Mouse (Mus musculus): Measurements from ENCODE around the gene Tmem18. TPM values are rescaled to one million over a fixed set of nuclear protein-coding genes. Genes with fewer than 3 reads are reported as not detected.

Tmem18 gene
- polyA plus RNA-seq (2014; fragmentation: Nextera tagmentation; extraction: Ambion mirVana), result 25.3 and 26.4 TPM in 2 replicates

DNA sequence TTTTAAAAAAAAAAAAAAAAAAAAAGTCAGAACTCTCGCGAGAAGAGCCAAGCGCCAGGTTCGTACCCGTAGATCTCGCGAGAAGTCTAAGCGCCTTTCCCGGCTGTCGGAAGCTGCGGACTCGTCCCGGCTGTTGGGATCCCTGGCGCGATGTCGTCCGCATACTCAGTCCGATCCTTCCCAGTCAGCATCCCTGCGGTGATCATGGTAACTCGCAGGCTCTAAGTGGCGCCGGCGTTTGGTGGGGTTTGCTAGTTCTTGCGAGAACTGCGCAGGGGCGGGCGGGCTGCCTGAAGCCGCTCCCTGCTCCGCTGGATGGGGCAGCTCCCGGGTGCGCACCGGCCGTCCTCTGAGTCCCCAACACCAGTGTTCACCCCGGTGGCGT lies at the start of gene Tmem18:
Gene Tmem18 (plus strand): TSS at position 71 of the 385 bp plus-strand sequence.
- H3K4me2 ChIP-seq (ENCODE audit: low read length), result peak within 1 kb of the TSS; percentile 97
- under 1% methylated on average over 35 of the region's 35 CpGs for WGBS

GRCm38 (mm10) chr12:30557349-30557748 lies 26.9 kb upstream of the Tmem18 start:
- Histone ChIP-seq H3K9ac (ENCODE audit: low read length) (no peak overlapping the region), H3K27ac (ENCODE audit: low read depth) (no peak overlapping the region), H3K4me2 (ENCODE audit: low read length) (no peak overlapping the region), H3K4me3 (ENCODE audit: low read depth, low read length) (no peak overlapping the region), H3K9me3 (ENCODE audit: control insufficient read depth, low read length) (no peaks in the 10 kb centered on the region), H3K36me3 (ENCODE audit: control insufficient read depth, insufficient read depth, low read length) (no peaks in the 10 kb centered on the region), H3K27me3 (replicated peaks; ENCODE audit: control insufficient read depth, insufficient read depth, low read length) (no peaks in the 10 kb centered on the region), H3K4me1 (replicated peaks; ENCODE audit: control insufficient read depth, insufficient read depth, low read length) (0 out of 2 replicates have a peak, but pooled peaks cover 3% of the 10 kb centered on the region)
- ATAC-seq (replicated peaks; ENCODE audit: low FRiP score, low TSS enrichment, low read depth), result no peak
- DNase-seq (ENCODE audit: low spot score), result no peak

More for the DNA sequence above, at the start of gene Tmem18:
- Histone ChIP-seq H3K27me3 (replicated peaks; ENCODE audit: control insufficient read depth, insufficient read depth, low read length) (no peaks in the 10 kb centered on the region), H3K27ac (ENCODE audit: low read depth) (peak within 1 kb of the TSS; percentile 89), H3K9me3 (ENCODE audit: control insufficient read depth, low read length) (no peaks in the 10 kb centered on the region), H3K36me3 (ENCODE audit: control insufficient read depth, insufficient read depth, low read length) (peaks cover 24% of the 10 kb centered on the region), H3K4me1 (replicated peaks; ENCODE audit: control insufficient read depth, insufficient read depth, low read length) (peaks cover 7% of the 10 kb centered on the region), H3K4me3 (ENCODE audit: low read depth, low read length) (peak within 1 kb of the TSS; percentile 56), H3K9ac (ENCODE audit: low read length) (peak within 1 kb of the TSS; percentile 63)
- peak; percentile 93 for DNase-seq (ENCODE audit: low spot score)
- peak; percentile 93 for ATAC-seq (replicated peaks; ENCODE audit: low FRiP score, low TSS enrichment, low read depth)

DNA sequence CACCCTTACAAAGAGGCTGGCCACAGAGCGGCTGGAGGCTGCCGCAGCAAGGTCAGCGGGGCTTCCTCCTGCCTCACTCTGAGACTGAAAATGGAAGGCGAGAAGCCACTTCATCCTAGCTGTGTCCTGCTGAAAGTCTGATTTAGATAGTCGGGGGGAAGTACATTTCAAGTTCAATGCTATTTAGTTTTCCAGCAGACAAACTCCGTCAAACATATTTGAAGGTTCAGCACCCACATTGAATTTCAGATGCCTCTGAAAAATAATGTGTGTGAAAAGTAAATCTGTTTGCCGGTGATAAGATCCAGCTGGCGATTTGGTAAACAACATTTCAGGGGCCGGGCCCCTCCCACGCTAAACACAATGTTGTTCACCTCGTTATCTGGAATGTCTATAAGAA lies 22.8 kb upstream of the Tmem18 start:
- no peak for DNase-seq (ENCODE audit: low spot score)

DNA sequence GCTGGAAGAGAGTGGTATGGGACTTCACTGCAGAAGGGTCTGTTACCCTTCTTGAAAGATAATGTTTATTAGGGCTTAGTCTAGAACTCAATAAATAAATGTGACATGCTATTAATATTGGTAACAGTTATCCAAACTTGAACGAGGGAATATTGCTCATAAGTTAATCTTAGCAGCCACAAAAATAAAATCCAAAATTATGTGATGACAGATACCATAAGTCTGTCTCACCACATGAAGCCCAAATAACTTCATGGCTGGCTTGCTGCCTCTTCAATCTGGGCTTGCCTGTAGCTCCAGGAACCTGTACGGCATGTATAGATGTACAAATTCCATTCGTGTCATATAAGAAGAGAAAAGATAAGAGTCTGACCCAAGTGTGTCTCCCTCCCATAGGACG lies 12.2 kb upstream of the Tmem18 start:
- Histone ChIP-seq H3K4me3 (ENCODE audit: low read depth, low read length) (no peak overlapping the region), H3K27ac (ENCODE audit: low read depth) (no peak overlapping the region), H3K4me1 (replicated peaks; ENCODE audit: control insufficient read depth, insufficient read depth, low read length) (no peaks in the 10 kb centered on the region), H3K9ac (ENCODE audit: low read length) (no peak overlapping the region), H3K27me3 (replicated peaks; ENCODE audit: control insufficient read depth, insufficient read depth, low read length) (no peaks in the 10 kb centered on the region), H3K9me3 (ENCODE audit: control insufficient read depth, low read length) (no peaks in the 10 kb centered on the region), H3K36me3 (ENCODE audit: control insufficient read depth, insufficient read depth, low read length) (no peaks in the 10 kb centered on the region), H3K4me2 (ENCODE audit: low read length) (no peak overlapping the region)
- 58% methylated on average over 4 of the region's 4 CpGs for WGBS
- ATAC-seq (replicated peaks; ENCODE audit: low FRiP score, low TSS enrichment, low read depth), result no peak
- no peak for DNase-seq (ENCODE audit: low spot score)

More for the DNA sequence above, 22.8 kb upstream of the Tmem18 start:
- WGBS, result 14% methylated on average over 11 of the region's 11 CpGs
- Histone ChIP-seq H3K36me3 (ENCODE audit: control insufficient read depth, insufficient read depth, low read length) (no peaks in the 10 kb centered on the region), H3K9me3 (ENCODE audit: control insufficient read depth, low read length) (no peaks in the 10 kb centered on the region), H3K4me2 (ENCODE audit: low read length) (peak overlapping the region; percentile 20; the same call in 1 of the 2 replicates), H3K4me1 (replicated peaks; ENCODE audit: control insufficient read depth, insufficient read depth, low read length) (0 out of 2 replicates have a peak, but pooled peaks cover 3% of the 10 kb centered on the region), H3K27me3 (replicated peaks; ENCODE audit: control insufficient read depth, insufficient read depth, low read length) (no peaks in the 10 kb centered on the region), H3K4me3 (ENCODE audit: low read depth, low read length) (no peak overlapping the region), H3K9ac (ENCODE audit: low read length) (no peak overlapping the region), H3K27ac (ENCODE audit: low read depth) (0 out of 2 replicates have a peak overlapping the region, but pooled peaks have one; percentile 22)
- no peak for ATAC-seq (replicated peaks; ENCODE audit: low FRiP score, low TSS enrichment, low read depth)

DNA sequence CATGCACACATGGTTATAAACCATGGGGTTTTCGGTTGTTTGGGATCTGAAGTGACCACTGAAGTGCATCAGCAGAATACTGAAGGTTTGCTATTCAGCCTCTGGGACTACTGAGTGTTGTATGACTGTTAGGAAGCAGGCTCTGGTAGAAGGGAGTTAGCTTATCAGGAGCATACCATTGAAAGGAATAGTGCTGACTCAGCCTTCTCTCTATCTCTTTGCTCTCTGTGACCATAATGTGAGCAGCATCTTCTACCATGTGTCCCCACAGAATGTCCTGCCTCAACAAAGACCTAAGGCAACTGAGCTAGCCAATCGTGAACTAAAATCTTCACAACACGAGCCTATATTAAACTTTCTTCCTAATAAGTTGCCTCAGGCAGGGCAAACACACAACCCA lies 8.3 kb upstream of the Tmem18 start:
- no peak overlapping the region for H3K27ac ChIP-seq (ENCODE audit: low read depth)
- H3K4me2 ChIP-seq (ENCODE audit: low read length), result no peak overlapping the region
- no peaks in the 10 kb centered on the region for H3K4me1 ChIP-seq (replicated peaks; ENCODE audit: control insufficient read depth, insufficient read depth, low read length)
- H3K36me3 ChIP-seq (ENCODE audit: control insufficient read depth, insufficient read depth, low read length), result no peaks in the 10 kb centered on the region
- ATAC-seq (replicated peaks; ENCODE audit: low FRiP score, low TSS enrichment, low read depth), result no peak
- H3K27me3 ChIP-seq (replicated peaks; ENCODE audit: control insufficient read depth, insufficient read depth, low read length), result no peaks in the 10 kb centered on the region
- WGBS, result 83% methylated on average over 3 of the region's 3 CpGs
- DNase-seq (ENCODE audit: low spot score), result no peak
- H3K9ac ChIP-seq (ENCODE audit: low read length), result no peak overlapping the region
- H3K4me3 ChIP-seq (ENCODE audit: low read depth, low read length), result no peak overlapping the region
- H3K9me3 ChIP-seq (ENCODE audit: control insufficient read depth, low read length), result no peaks in the 10 kb centered on the region

- ATAC-seq (replicated peaks; ENCODE audit: low FRiP score, low TSS enrichment, low read depth) (no peak), DNase-seq (ENCODE audit: low spot score) (peak; percentile 69)
- no peaks in the 10 kb centered on the region for H3K27me3 ChIP-seq (replicated peaks; ENCODE audit: control insufficient read depth, insufficient read depth, low read length)
- WGBS, result 11% methylated on average over 5 of the region's 5 CpGs
- no peak overlapping the region for H3K9ac ChIP-seq (ENCODE audit: low read length)
- H3K4me1 ChIP-seq (replicated peaks; ENCODE audit: control insufficient read depth, insufficient read depth, low read length), result no peaks in the 10 kb centered on the region
- H3K27ac ChIP-seq (ENCODE audit: low read depth), result no peak overlapping the region
- no peaks in the 10 kb centered on the region for H3K36me3 ChIP-seq (ENCODE audit: control insufficient read depth, insufficient read depth, low read length)
- no peak overlapping the region for H3K4me2 ChIP-seq (ENCODE audit: low read length)
- no peak overlapping the region for H3K4me3 ChIP-seq (ENCODE audit: low read depth, low read length)
- no peaks in the 10 kb centered on the region for H3K9me3 ChIP-seq (ENCODE audit: control insufficient read depth, low read length)
Observed at GRCm38 (mm10) chr12:30578019-30578418, 6.2 kb upstream of the Tmem18 start.

GRCm38 (mm10) chr12:30581277-30581676 lies 2.9 kb upstream of the Tmem18 start:
- Histone ChIP-seq H3K36me3 (ENCODE audit: control insufficient read depth, insufficient read depth, low read length) (no peaks in the 10 kb centered on the region), H3K4me1 (replicated peaks; ENCODE audit: control insufficient read depth, insufficient read depth, low read length) (peaks cover 7% of the 10 kb centered on the region), H3K27me3 (replicated peaks; ENCODE audit: control insufficient read depth, insufficient read depth, low read length) (no peaks in the 10 kb centered on the region), H3K9me3 (ENCODE audit: control insufficient read depth, low read length) (no peaks in the 10 kb centered on the region), H3K9ac (ENCODE audit: low read length) (no peak overlapping the region), H3K27ac (ENCODE audit: low read depth) (no peak overlapping the region), H3K4me2 (ENCODE audit: low read length) (no peak overlapping the region), H3K4me3 (ENCODE audit: low read depth, low read length) (no peak overlapping the region)
- DNase-seq (ENCODE audit: low spot score) (no peak), ATAC-seq (replicated peaks; ENCODE audit: low FRiP score, low TSS enrichment, low read depth) (no peak)
- 85% methylated on average over 10 of the region's 10 CpGs for WGBS

DNA sequence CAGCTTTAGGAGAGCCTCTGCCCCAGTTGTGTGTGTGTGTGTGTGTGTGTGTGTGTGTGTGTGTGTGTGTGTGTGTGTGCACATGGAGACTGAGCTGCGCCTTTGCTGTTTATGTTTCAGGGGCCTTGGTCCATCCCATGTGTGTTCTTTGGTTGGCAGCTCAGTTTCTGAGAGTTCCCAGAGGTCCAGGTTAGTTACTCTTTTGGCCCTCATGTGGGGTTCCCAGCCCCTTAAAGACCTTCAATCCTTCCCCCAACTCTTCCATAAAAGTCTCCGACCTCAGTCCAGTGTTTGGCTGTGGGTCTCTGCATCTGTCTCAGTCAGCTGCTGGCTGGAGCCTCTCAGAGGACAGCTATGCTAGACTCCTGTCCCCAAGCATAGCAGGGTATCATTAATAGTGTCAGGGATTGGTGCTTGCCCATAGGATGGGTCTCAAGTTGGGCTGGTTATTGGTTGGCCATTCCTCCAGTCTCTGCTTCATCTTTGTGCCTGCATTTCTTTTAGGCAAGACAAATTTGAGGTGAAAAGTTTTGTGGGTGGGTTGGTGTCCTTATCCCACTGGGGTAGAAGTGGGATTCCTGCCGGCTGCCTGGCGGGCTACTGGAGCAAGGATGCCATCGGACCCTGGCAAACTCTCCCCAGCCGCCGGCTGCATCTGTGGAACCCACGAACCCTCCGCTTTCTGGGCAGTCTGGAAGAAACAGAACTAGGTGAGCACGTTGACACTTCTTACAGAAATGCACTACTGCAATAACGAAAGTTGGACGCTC lies 455 bp upstream of the Tmem18 start:
- Histone ChIP-seq H3K36me3 (ENCODE audit: control insufficient read depth, insufficient read depth, low read length) (peaks cover 22% of the 10 kb centered on the region), H3K9ac (ENCODE audit: low read length) (peak overlapping the region; percentile 63), H3K27ac (ENCODE audit: low read depth) (peak overlapping the region; percentile 89), H3K9me3 (ENCODE audit: control insufficient read depth, low read length) (no peaks in the 10 kb centered on the region), H3K27me3 (replicated peaks; ENCODE audit: control insufficient read depth, insufficient read depth, low read length) (no peaks in the 10 kb centered on the region), H3K4me2 (ENCODE audit: low read length) (peak overlapping the region; percentile 97), H3K4me1 (replicated peaks; ENCODE audit: control insufficient read depth, insufficient read depth, low read length) (peaks cover 7% of the 10 kb centered on the region), H3K4me3 (ENCODE audit: low read depth, low read length) (peak overlapping the region; percentile 56)
- ATAC-seq (replicated peaks; ENCODE audit: low FRiP score, low TSS enrichment, low read depth) (peak; percentile 56), DNase-seq (ENCODE audit: low spot score) (peak; percentile 86)
- 11% methylated on average over 12 of the region's 12 CpGs for WGBS

DNA sequence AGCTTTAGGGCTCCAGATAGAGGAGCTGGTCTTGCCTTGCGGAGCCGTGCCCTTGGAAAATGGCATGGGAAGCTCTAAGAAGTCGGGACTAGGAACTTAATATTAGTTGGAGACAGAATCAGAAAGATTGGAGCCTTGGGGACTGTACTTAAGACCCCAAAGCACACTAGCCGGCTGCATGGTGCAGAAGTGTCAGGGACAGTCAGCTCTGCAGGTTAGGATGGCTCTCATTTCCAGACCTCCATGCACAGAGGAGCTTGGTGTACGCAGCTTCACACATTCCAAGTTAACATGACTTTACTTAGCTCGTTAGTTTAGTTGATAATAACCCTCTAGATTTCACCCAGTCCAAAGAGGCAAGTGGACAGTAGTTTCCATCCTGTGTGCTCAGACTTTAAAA lies 637 bp downstream of the Tmem18 start:
- Histone ChIP-seq H3K27me3 (replicated peaks; ENCODE audit: control insufficient read depth, insufficient read depth, low read length) (no peaks in the 10 kb centered on the region), H3K9ac (ENCODE audit: low read length) (peak overlapping the region; percentile 63), H3K36me3 (ENCODE audit: control insufficient read depth, insufficient read depth, low read length) (peaks cover 24% of the 10 kb centered on the region), H3K27ac (ENCODE audit: low read depth) (peak overlapping the region; percentile 89), H3K9me3 (ENCODE audit: control insufficient read depth, low read length) (no peaks in the 10 kb centered on the region), H3K4me2 (ENCODE audit: low read length) (peak overlapping the region; percentile 97), H3K4me3 (ENCODE audit: low read depth, low read length) (peak overlapping the region; percentile 56), H3K4me1 (replicated peaks; ENCODE audit: control insufficient read depth, insufficient read depth, low read length) (peaks cover 7% of the 10 kb centered on the region)
- DNase-seq (ENCODE audit: low spot score) (no peak), ATAC-seq (replicated peaks; ENCODE audit: low FRiP score, low TSS enrichment, low read depth) (peak; percentile 18; the same call in 1 of the 2 replicates)
- WGBS, result 5% methylated on average over 6 of the region's 6 CpGs

Measured in intestine, embryonic 14.5 days (tissue).